Mouse (Mus musculus) adrenal gland (tissue): ENCODE measurements around the gene Tead1.
"Not testable (repeated sequence)": the region's sequence is repeated elsewhere in the genome, so short reads cannot be mapped to it uniquely, and the experiment has no call there.

Experiments
- intact Hi-C: fragments of 180-260 bp; cut with DNase I; formaldehyde crosslinking; loops from one replicate; pipeline ENCODE4 v1.15.1; 2025

Gene Tead1

DNA sequence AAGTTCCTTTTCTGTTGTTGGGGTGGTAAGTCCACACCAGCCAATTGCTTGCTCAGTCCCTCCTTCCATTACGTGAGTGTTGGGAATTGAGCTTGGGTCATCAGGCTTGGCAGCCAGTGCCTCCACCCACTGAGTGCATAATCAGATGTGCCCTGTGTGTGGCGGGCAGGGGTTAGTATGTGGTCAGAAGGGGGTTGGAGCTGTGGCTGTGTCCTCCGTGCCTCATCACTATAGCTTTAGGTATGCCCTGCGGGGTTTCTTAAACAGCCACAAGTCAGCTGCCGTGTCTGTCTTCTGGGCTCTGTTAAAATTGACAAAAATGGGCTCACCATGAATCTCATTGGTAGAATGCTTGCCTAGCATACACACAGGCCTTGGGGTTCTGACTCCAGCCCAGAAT lies 227.7 kb downstream of the Tead1 start:
- intact Hi-C loops: no loop called here

DNA sequence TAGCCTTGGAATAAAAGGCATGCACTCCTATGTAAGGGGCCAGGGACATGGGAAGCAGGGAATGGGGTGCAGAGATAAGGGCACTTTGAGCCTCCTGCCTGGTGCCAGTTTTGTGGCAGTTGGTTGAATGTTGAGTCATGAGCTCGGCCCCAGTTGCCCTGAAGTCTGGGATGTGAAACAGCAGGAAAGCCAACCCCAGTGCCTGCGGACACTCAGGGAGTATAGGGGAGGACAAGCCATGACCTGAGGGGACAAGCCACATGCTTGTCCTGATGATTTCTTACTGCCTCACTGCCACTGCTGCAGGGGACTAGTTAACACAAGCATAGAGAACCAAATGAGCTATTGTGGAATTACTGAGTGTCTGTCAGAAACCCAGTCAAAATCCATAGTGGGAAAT lies 228.3 kb downstream of the Tead1 start:
- intact Hi-C loops: no loop called here

DNA sequence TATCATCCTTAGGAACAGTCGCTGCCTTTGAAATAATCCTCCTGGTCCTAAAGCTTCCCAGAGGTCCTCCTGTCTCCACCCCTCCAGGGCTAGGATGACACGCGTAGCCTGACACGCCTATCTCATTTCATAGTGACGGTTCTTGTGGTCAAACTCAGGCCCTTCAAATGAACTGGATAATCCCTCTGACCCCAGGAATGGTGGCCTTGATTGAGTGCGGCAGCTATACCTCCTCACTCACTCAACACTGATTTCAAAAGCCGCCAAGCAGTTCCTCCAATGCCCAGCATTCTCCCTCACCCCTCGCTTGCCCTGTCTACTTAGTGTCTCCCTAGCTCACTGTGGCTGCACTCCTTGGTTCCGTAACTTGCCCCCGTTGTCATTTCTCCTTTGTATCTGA lies 230.0 kb downstream of the Tead1 start:
- intact Hi-C loops: no loop called here

DNA sequence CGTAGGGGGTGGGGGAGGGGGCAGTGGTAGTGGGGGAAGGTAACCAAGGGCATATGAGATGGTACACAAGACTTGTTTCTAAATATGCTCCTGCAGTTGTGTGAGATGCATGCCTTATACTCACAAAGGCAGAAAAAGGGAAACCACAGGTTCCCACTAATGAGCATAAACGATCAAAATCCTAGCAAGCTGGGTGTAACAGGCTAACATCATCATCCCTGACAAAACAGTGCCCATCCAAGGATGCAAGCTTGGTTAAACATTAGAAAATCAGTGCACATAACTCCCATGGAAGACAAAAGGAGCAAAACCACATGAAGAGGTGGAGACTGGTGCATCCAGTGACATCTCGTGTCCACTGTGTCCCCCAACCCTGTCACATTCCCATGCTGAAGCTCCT lies 233.9 kb downstream of the Tead1 start:
- intact Hi-C loops: no loop called here

DNA sequence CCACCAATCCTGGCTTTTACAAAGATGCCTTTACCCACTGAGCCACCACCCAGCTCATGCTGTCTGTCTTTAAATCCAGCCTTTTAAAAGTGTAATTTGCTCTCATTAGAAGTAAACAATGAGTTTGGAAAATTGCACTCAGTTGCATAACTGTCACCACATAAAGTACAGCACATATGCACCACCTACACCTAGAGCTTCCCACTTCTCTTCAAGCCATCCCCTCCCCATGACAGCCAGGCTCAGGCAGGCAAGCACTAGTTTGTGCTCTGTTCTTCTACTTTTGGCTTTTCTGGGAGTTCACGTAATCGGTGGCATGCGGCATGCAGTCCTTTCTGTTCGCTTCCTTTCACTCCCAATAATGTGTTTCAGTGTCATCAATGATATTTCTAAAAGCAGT lies 236.5 kb downstream of the Tead1 start:
- intact Hi-C loops: loop anchor here (5.0 kb wide), 1 partner anchor 352 kb away; no protein-coding TSS in a partner anchor

DNA sequence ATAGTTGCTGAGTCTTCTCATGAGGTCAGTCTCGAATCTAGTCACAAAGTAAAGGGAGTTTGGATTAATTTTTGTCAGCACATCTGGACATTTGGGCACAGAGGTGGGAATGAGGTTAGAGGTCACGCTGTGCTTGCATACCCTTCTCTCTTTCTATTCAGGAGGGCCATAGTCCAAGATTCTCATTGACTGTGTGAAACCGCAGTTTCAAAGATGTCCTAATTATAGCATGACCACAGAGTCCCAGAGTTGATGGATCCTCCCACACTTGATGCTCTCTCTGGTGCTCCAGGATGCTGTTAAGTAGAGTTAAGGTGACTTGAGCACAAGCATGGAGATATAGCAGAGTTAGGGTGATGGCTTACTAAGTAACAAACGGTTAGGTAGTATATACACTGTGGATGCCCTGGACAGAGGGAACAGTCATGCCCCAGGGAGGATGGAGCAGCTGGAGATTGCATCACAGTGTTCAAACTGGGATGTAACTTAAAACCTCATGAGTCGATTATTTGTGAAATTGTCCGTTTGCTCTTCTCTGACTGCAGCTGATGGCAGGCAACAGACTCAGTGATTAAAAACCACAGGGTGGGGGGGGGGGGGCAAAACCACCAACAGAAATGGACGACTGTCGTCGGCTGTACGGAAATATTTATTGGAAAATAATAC lies 238.6 kb downstream of the Tead1 start:
- intact Hi-C loops: loop anchor here (5.0 kb wide), 1 partner anchor 350 kb away; no protein-coding TSS in a partner anchor

DNA sequence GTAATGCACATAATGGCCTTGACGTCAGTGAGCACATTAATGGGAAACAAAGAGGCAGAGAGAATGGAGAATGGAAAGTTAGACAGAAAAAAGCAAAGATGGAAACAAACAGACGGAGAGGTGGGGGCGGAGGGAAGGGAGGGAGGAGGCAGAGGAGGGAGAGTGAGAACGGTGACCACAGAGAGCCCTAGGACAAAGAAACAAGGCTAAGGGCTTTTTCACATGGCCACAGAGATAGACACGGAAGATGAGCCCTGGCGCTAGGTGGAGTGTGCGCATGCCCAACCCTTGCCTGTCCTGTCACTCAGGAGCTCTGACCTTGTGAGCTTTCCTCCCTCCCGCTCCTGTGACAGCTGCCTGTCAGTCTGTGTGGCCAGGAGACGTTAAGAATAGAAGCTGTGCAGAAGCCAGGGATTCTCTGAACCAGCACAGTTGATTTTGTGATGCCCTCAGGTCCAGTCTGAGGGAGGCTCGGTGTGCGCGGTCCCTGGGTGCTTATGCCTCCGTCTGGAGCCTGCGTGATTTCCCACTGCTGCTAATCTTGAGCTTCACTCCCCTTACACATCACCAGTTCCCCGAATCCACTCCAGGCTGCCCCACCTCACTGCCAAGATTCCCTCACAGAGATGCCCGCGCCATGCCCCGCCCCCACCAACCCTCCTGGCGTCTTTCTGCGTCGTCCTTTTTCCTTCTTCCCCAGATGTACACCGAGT lies 239.3 kb downstream of the Tead1 start:
- intact Hi-C loops: loop anchor here (5.0 kb wide), 1 partner anchor 349 kb away; no protein-coding TSS in a partner anchor

DNA sequence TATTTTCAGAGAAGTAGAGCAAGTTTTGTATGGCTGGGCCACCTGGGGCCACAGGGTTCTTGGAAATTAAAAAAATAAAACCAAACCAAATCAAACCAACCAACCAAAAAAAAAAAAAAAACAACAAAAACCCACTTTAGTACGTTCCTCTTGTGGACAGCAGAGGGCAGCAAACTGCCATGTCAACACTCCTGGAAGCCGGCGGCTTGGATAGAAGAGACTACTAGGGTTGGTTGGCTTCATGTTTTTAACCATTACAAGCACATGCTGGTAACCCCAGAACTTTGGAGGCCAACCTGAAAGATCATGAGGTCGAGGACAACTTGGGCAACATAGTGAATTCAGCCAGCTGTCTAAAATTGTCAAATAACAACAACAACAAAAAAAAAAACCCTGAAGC lies 240.7 kb downstream of the Tead1 start:
- intact Hi-C loops: loop anchor here (1.0 to 5.0 kb wide), 2 partner anchors 212 to 347 kb away; no protein-coding TSS in a partner anchor

DNA sequence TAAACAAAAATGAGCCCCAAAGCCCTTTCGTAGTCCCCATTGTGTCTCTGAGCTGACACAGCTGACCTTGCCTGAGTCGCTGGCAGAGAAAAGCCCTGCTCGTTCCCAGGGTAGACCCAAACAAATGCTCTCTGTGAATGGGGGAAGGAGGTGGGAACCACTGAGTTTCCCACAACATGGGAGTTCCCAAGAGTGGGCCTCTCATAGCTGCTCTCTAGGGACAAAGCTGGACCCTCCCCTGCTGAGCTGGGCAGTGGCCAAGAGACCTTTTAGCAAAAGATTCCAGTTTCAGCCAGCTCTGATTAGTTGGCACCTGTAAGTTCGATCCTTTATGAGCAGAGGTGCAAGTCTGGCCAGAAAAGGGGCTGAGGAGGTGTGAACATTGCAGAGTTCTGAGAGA lies 243.7 kb downstream of the Tead1 start:
- intact Hi-C loops: no loop called here

DNA sequence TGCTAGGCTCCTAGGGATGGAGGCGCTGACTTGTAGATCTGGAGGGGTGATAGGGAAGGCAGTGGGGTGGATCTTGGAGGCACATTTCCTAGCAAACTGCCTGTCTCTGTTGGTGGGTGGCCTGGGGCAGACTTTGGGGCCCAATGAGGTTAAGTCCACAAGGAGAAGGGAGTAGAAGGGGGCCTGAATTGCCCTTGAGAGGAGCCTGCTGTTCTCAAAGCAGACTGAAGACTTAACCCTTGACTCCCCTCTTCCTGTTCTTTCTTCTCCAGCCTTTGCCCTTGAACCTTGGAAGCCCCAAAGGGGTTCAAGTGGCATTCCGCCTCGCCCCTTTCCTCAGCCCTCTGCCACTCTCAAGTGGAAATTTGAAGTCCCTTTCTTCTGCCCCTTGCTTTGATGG lies 244.6 kb downstream of the Tead1 start:
- intact Hi-C loops: no loop called here

DNA sequence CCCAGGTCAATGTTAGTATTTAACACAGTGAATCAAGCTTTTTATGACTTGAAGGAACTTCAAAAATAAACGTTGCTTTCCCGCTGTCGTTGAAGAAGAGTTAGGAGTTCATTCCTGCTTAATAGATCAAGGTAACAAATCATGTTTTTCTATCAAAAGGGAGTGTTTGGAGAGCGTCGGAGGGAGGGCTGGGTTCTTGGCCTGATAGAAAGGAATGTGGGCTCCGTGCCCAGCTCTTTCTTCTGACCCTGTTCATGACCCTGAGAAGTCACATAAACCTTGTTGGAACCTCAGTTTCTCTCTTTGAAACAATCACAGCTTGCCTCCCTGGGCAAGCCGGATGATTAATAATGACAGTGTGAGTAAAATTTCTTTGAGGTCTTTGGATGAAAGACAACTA lies 251.6 kb downstream of the Tead1 start:
- intact Hi-C loops: no loop called here

DNA sequence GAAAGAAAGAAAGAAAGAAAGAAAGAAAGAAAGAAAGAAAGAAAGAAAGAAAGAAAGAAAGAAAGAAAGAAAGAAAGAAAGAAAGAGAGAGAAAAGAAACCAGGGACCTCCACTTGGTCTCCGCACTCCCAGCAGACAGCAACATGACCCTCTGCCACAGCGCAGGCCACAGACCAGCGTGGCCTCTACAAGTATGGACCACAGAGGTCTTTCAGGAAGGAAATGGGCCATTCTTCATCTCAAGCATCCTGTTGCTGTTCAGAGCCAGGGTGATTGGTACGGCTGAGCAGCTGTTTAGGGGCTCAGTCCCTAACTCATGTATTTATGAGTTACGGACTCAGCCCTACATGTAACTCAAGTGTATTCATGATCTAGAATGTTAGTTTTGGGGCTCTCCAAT lies 256.8 kb downstream of the Tead1 start:
- intact Hi-C loops: not testable (repeated sequence)

DNA sequence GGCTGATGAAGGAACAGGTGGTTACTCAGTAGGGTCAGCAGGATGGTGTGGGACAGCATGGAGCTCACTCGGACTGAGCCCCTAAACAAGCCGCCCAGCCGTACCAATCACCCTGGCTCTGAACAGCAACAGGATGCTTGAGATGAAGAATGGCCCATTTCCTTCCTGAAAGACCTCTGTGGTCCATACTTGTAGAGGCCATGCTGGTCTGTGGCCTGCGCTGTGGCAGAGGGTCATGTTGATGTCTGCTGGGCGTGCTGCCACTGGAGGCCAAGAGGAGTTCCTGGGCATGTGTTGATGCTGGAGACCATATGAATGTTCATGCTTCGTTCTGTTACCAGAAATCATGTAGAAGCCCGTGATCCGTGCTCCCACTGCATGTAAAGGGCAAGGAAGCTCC lies 258.0 kb downstream of the Tead1 start:
- intact Hi-C loops: no loop called here

DNA sequence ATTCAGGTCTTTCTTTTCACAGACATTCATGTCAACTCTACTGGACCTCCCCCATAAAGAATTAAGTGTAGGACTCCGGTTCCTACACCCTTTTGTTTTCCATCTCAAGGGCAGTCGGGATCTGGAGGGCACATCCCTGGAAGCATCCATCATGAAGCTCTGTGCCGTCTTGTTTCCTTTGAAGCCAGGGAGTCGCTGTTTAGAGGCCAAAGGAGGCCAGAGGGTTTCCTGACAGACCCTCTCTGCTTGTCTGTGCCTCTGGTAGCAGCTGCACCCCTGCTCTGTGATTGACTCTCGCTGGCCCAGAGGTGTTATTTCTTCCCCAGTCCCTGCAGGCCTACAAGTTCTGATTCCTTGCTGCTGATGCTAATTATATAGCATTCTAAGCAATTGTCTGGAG lies 259.8 kb downstream of the Tead1 start:
- intact Hi-C loops: no loop called here

DNA sequence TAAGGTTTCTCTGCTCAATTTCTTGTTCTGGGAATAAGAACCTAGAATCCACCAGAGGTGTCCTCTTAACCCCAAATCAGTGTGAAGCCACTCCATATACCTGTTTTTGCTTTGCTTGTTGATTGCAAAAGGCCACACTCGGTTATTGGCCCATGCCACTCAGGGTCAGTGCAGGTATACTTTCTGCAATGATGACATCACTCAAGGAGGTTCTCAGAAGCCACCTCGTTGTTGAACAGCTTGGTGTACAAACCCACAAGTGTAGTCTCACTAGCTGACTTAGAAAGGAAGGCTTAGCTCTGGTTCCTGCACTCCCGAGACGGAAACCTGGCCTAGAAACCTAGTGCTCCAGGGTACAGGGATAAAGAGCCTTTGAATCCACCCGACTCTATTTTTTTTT lies 263.4 kb downstream of the Tead1 start:
- intact Hi-C loops: no loop called here

DNA sequence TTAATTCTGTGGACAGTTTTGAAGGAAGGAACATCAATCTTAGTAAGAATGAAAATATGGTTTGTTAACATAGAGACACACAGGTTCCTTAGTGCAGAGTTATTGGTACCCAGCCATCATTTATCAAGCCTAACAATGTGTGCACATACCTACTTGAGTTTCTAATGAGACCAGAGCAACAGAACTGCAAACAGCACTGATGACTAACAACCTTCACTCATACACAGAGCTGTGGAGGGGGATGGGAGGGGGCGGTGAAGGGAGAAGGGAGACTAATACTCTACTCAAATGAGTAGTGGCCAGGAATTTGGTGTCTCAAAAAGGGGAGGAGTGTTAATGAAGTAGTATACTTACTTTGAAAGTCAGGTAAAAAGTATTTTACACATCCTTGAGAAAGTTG lies 263.9 kb downstream of the Tead1 start:
- intact Hi-C loops: no loop called here

DNA sequence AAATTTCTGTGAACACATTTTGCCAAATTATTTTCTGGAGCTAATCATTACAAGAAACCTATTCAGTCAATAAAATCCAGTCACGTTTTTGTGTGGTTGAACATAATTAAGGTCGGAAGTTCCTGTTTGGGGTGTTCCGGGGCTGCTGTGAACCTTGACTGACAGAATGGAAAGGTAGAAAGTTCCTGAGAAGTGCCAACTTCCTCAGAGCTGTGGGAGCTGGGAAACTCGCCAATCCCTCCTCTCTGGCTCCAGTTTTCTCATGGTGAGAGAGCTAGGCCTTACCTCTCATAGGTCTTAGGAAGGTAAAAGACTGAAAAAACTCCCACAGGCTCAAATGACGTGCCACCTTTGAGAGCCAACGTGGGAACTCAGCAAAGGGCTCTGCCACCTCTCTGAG lies 267.6 kb downstream of the Tead1 start:
- intact Hi-C loops: no loop called here

DNA sequence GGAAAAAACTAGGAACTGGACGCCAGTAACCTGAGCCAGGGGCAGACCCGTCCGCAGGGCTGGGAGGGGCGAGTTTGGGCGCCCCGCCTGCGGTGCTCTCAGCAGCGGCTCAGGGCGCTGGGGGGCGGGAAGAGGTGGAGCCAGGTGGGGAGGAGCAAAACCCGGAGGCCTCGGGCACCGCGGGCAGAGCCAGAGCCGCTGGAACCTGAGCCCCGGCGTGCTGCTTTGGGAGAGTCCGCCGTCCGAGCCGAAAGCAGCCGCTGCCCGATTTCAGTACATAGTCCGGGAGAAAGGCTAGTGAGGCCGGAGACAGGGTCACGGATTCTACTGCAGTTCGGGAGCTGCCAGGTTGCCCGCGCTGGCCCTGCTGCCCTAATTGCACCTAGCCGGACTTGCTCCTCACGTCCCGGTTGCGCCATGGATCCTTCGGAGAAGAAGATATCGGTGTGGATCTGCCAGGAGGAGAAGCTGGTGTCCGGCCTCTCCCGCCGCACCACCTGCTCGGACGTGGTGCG lies 274.7 kb downstream of the Tead1 start, which contains the start of gene Rassf10:
Rassf10 (plus strand) TSS at position 186 of the 515 bp plus-strand sequence.
- intact Hi-C loops: no loop called here

DNA sequence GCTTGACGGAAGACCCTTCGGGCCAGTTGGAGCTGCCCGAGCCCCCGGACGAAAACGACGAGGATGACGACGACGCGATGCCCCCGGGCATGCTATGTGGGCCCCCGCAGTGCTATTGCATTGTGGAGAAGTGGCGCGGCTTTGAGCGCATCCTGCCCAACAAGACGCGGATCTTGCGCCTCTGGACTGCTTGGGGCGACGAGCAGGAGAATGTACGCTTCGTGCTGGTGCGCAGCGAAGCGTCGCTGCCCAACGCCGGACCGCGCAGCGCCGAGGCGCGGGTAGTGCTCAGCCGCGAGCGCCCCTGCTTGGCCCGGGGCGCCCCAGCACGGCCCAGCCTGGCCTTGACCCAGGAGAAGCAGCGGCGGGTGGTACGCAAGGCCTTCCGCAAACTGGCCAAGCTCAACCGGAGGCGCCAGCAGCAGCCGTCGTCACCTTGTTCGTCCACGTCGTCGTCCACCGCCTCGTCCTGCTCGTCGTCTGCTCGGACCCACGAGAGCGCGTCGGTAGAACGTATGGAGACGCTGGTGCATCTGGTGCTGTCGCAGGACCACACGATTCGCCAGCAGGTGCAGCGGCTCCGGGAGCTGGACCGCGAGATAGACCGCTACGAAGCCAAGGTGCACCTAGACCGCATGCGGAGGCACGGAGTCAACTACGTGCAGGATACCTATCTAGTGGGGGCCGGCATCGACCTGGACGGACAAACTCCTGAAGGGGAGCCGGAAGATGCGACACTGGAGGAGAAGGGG lies 275.4 kb downstream of the Tead1 start:
- intact Hi-C loops: no loop called here

DNA sequence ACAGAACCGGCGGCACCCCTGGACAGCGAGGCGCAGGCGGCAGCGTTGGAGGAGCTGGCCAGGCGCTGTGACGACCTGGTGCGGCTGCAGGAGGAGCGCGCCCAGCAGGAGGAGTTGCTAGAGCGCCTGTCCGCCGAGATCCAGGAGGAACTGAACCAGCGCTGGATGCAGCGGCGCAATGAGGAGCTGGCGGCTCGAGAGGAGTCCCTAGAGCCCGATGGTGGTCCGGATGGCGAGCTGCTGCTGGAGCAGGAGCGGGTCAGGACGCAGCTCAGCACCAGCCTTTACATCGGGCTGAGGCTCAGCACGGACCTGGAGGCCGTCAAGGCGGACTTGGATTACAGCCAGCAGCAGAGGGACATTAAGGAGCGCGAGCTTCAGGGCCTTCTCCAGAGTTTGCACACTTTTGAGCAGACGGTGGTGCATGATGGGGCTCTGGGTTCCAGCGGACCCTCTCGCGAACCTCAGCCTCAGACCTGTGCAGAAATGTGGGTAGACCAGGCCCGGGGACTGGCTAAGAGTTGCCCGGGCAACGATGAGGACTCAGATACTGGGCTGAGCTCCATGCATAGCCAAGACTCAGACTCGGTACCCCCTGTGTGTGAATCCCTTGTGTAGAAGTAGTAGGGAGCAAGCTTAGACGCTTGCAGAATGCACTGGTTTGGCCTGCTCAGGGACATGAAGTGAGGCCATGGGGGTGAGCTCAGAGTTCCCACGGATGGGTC lies 276.1 kb downstream of the Tead1 start:
- intact Hi-C loops: no loop called here

DNA sequence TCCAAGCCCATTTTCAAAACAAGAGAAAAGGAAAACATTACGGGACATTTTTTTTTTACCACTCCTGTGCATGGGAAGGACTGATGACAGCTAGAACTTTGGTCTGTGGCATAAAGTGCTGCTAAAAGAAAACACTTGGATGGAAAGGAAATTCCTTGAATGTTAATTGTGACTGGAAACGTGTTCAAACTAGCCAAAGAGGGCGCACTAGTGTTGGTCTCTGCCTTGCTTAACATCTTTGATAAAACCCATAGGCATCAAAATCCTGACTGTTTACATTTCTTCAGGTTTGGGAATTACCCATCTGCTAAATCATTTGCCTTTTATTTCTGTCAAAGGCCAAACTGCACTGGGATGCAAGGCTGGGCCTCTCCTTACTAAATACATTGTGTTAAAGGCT lies 276.8 kb downstream of the Tead1 start:
- intact Hi-C loops: no loop called here
